Mouse (Mus musculus): ENCODE measurements around the gene Olfr731. TPM values are rescaled to one million over a fixed set of nuclear protein-coding genes. Genes with fewer than 3 reads are reported as not detected.

Olfr731 gene
- not detected for polyA plus RNA-seq (2012; fragmentation: generic; extraction: Trizol)

DNA sequence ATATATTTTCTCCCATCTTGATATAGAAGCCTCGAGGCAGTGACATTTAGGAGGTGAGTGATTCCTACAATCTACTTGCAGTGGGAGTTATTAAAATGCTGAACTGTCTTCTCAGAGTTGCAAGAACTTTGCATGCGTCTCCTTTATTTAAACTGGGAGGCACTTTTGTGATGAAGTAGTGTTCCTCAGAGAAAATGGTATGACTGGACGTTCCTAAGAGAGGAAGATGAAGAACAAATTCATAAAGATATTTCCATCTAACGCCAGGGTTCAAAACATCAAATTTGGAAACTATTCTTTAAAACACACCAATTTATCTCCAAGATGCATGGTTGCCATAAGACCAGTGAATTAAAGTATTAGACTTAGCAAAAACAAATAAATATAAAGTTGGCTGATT is at the start of gene Olfr731:
TSS of gene Olfr731 (minus strand) at position 101 of the 400 bp plus-strand sequence.
- H3K36me3 ChIP-seq (ENCODE audit: control insufficient read depth, insufficient read depth) = no peaks in the 10 kb centered on the region
- H3K27me3 ChIP-seq (ENCODE audit: control insufficient read depth, insufficient read depth, insufficient read length) = no peaks in the 10 kb centered on the region
- no peak for TF ChIP-seq E2F4 (IDR thresholded peaks at IDR 0.05; ENCODE audit: insufficient read depth)
- no peak for TF ChIP-seq MAX (IDR thresholded peaks at IDR 0.05; ENCODE audit: low read depth)
- TF ChIP-seq TCF3 (IDR thresholded peaks at IDR 0.05; ENCODE audit: insufficient read length, low read depth) = no peak
- no peak for TF ChIP-seq CEBPB (IDR thresholded peaks at IDR 0.05; ENCODE audit: insufficient read depth, poor library complexity, severe bottlenecking)
- TF ChIP-seq MYOD1 (IDR thresholded peaks at IDR 0.05; ENCODE audit: control insufficient read depth in 1 of 3, insufficient read length in 2 of 3, low read depth in 2 of 3) = no peak
- no peak for TF ChIP-seq POLR2A (IDR thresholded peaks at IDR 0.05; ENCODE audit: insufficient read length, low read depth)
- TF ChIP-seq USF1 (IDR thresholded peaks at IDR 0.05; ENCODE audit: low read depth) = no peak
- no peak for TF ChIP-seq TCF12 (IDR thresholded peaks at IDR 0.05; ENCODE audit: insufficient read depth, poor library complexity, severe bottlenecking)
- no peak for TF ChIP-seq REST (IDR thresholded peaks at IDR 0.05; ENCODE audit: insufficient read depth, insufficient read length)
- TF ChIP-seq MYOG (IDR thresholded peaks at IDR 0.05; ENCODE audit: control insufficient read depth in 1 of 3, insufficient read depth in 1 of 3, insufficient read length in 2 of 3, low read depth in 2 of 3) = no peak
- no peak for TF ChIP-seq POLR2AphosphoS2 (IDR thresholded peaks at IDR 0.05; ENCODE audit: insufficient read length, low read depth)
- no peak for TF ChIP-seq SRF (IDR thresholded peaks at IDR 0.05; ENCODE audit: control insufficient read depth, insufficient read length, low read depth)
- no peaks in the 10 kb centered on the region for H3K79me2 ChIP-seq (ENCODE audit: control insufficient read depth, insufficient read depth)
- H3K4me2 ChIP-seq (ENCODE audit: low read depth) = no peak within 1 kb of the TSS
- H3ac ChIP-seq (ENCODE audit: control insufficient read depth, insufficient read length) = no peak within 1 kb of the TSS
- H3K4me3 ChIP-seq = no peak within 1 kb of the TSS

DNA sequence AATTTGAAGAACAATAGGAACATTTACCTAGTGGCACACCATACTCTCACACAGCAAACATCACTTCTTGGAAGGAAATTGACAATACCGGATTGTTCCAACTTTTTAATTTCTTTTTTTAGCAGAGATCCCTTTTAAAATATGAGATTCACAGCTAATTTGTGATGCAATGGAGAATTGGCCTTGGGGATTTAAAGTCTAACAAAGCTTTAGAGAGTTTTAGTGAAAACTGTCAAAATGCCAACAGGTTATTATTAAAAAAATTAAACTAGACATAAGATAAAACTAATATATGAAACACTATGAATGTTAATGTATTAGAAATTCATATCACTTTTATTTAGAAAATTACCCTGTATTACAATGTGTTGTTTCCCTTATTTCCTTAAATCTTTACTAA is 42.4 kb upstream of the Olfr731 start, which contains the start of gene Olfr732:
TSS of gene Olfr732 (minus strand) at position 101 of the 400 bp plus-strand sequence.
- Histone ChIP-seq H3K36me3 (ENCODE audit: control insufficient read depth, insufficient read depth) (no peaks in the 10 kb centered on the region), H3ac (ENCODE audit: control insufficient read depth, insufficient read length) (no peak within 1 kb of the TSS), H3K4me2 (ENCODE audit: low read depth) (no peak within 1 kb of the TSS), H3K79me2 (ENCODE audit: control insufficient read depth, insufficient read depth) (no peaks in the 10 kb centered on the region), H3K27me3 (ENCODE audit: control insufficient read depth, insufficient read depth, insufficient read length) (no peaks in the 10 kb centered on the region), H3K4me3 (no peak within 1 kb of the TSS)
- no peak for TF ChIP-seq MYOD1 (IDR thresholded peaks at IDR 0.05; ENCODE audit: control insufficient read depth in 1 of 3, insufficient read length in 2 of 3, low read depth in 2 of 3)
- TF ChIP-seq POLR2AphosphoS2 (IDR thresholded peaks at IDR 0.05; ENCODE audit: insufficient read length, low read depth) = no peak
- no peak for TF ChIP-seq E2F4 (IDR thresholded peaks at IDR 0.05; ENCODE audit: insufficient read depth)
- TF ChIP-seq REST (IDR thresholded peaks at IDR 0.05; ENCODE audit: insufficient read depth, insufficient read length) = no peak
- TF ChIP-seq SRF (IDR thresholded peaks at IDR 0.05; ENCODE audit: control insufficient read depth, insufficient read length, low read depth) = no peak
- no peak for TF ChIP-seq MYOG (IDR thresholded peaks at IDR 0.05; ENCODE audit: control insufficient read depth in 1 of 3, insufficient read depth in 1 of 3, insufficient read length in 2 of 3, low read depth in 2 of 3)
- no peak for TF ChIP-seq TCF3 (IDR thresholded peaks at IDR 0.05; ENCODE audit: insufficient read length, low read depth)
- no peak for TF ChIP-seq TCF12 (IDR thresholded peaks at IDR 0.05; ENCODE audit: insufficient read depth, poor library complexity, severe bottlenecking)
- TF ChIP-seq USF1 (IDR thresholded peaks at IDR 0.05; ENCODE audit: low read depth) = no peak
- TF ChIP-seq POLR2A (IDR thresholded peaks at IDR 0.05; ENCODE audit: insufficient read length, low read depth) = no peak
- TF ChIP-seq CEBPB (IDR thresholded peaks at IDR 0.05; ENCODE audit: insufficient read depth, poor library complexity, severe bottlenecking) = no peak
- no peak for TF ChIP-seq MAX (IDR thresholded peaks at IDR 0.05; ENCODE audit: low read depth)

DNA sequence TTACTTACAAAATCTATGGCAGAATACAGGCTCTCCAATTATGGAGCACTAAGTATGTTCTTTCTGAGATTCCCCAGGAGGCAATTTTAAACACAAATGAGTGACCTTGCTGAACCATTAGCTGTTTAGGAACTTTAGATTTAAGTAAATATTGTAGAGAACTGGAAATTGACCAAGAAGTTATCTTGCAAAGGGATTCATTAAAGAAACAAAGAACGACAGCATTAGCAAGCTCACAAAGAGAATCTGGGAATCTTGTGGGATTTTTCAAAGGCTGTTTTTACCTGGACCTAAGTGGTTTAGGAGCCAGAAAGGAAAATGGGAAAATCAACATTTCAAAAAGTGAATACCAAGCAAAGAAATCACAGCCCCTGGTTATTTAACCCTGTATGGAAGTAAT is 53.6 kb downstream of the Olfr731 start, which contains the start of gene Olfr730:
TSS of gene Olfr730 (minus strand) at position 101 of the 400 bp plus-strand sequence.
- TF ChIP-seq POLR2A (IDR thresholded peaks at IDR 0.05; ENCODE audit: insufficient read length, low read depth) (no peak), MAX (IDR thresholded peaks at IDR 0.05; ENCODE audit: low read depth) (no peak), POLR2AphosphoS2 (IDR thresholded peaks at IDR 0.05; ENCODE audit: insufficient read length, low read depth) (no peak), REST (IDR thresholded peaks at IDR 0.05; ENCODE audit: insufficient read depth, insufficient read length) (no peak), MYOG (IDR thresholded peaks at IDR 0.05; ENCODE audit: control insufficient read depth in 1 of 3, insufficient read depth in 1 of 3, insufficient read length in 2 of 3, low read depth in 2 of 3) (no peak), MYOD1 (IDR thresholded peaks at IDR 0.05; ENCODE audit: control insufficient read depth in 1 of 3, insufficient read length in 2 of 3, low read depth in 2 of 3) (no peak), USF1 (IDR thresholded peaks at IDR 0.05; ENCODE audit: low read depth) (no peak), E2F4 (IDR thresholded peaks at IDR 0.05; ENCODE audit: insufficient read depth) (no peak), TCF3 (IDR thresholded peaks at IDR 0.05; ENCODE audit: insufficient read length, low read depth) (no peak), SRF (IDR thresholded peaks at IDR 0.05; ENCODE audit: control insufficient read depth, insufficient read length, low read depth) (no peak)
- Histone ChIP-seq H3K27me3 (ENCODE audit: control insufficient read depth, insufficient read depth, insufficient read length) (no peaks in the 10 kb centered on the region), H3K4me2 (ENCODE audit: low read depth) (no peak within 1 kb of the TSS), H3K4me3 (no peak within 1 kb of the TSS), H3ac (ENCODE audit: control insufficient read depth, insufficient read length) (no peak within 1 kb of the TSS), H3K79me2 (ENCODE audit: control insufficient read depth, insufficient read depth) (no peaks in the 10 kb centered on the region), H3K36me3 (ENCODE audit: control insufficient read depth, insufficient read depth) (no peaks in the 10 kb centered on the region)

Other genes starting within 250 kb of the Olfr731 start
- not detected for gene Olfr725, start 201.5 kb downstream of the Olfr731 start, polyA plus RNA-seq (2012; fragmentation: generic; extraction: Trizol)
- not detected for gene Olfr726, start 150.9 kb downstream of the Olfr731 start, polyA plus RNA-seq (2012; fragmentation: generic; extraction: Trizol)
- not detected for gene Olfr727, start 118.7 kb downstream of the Olfr731 start, polyA plus RNA-seq (2012; fragmentation: generic; extraction: Trizol)
- not detected for gene Olfr728, start 99.2 kb downstream of the Olfr731 start, polyA plus RNA-seq (2012; fragmentation: generic; extraction: Trizol)
- not detected for gene Olfr729, start 89.0 kb downstream of the Olfr731 start, polyA plus RNA-seq (2012; fragmentation: generic; extraction: Trizol)
- not detected for gene Olfr730, start 53.7 kb downstream of the Olfr731 start, polyA plus RNA-seq (2012; fragmentation: generic; extraction: Trizol)
- gene Olfr732, start 42.3 kb upstream of the Olfr731 start, polyA plus RNA-seq (2012; fragmentation: generic; extraction: Trizol) = not detected
- gene Olfr733, start 59.7 kb upstream of the Olfr731 start, polyA plus RNA-seq (2012; fragmentation: generic; extraction: Trizol) = not detected
- gene Olfr734, start 84.9 kb upstream of the Olfr731 start, polyA plus RNA-seq (2012; fragmentation: generic; extraction: Trizol) = not detected
- not detected for gene Olfr735, start 107.0 kb upstream of the Olfr731 start, polyA plus RNA-seq (2012; fragmentation: generic; extraction: Trizol)
- not detected for gene Tlr11, start 116.0 kb upstream of the Olfr731 start, polyA plus RNA-seq (2012; fragmentation: generic; extraction: Trizol)
- gene Olfr736, start 139.3 kb upstream of the Olfr731 start, polyA plus RNA-seq (2012; fragmentation: generic; extraction: Trizol) = not detected
- gene Olfr738, start 165.7 kb upstream of the Olfr731 start, polyA plus RNA-seq (2012; fragmentation: generic; extraction: Trizol) = not detected
- gene Olfr739, start 176.8 kb upstream of the Olfr731 start, polyA plus RNA-seq (2012; fragmentation: generic; extraction: Trizol) = not detected
- gene Olfr740, start 203.7 kb upstream of the Olfr731 start, polyA plus RNA-seq (2012; fragmentation: generic; extraction: Trizol) = not detected
- not detected for gene Olfr741, start 230.9 kb upstream of the Olfr731 start, polyA plus RNA-seq (2012; fragmentation: generic; extraction: Trizol)